Mouse (Mus musculus) liver, embryonic 12.5 days (tissue): ENCODE measurements around the gene Casp7. TPM values are rescaled to one million over a fixed set of nuclear protein-coding genes. Genes with fewer than 3 reads are reported as not detected.
A peak's percentile ranks its signal among the peaks of the same experiment; 100 is the strongest.
"Not testable (repeated sequence)": the region's sequence is repeated elsewhere in the genome, so short reads cannot be mapped to it uniquely, and the experiment has no call there.

Experiments used
- ATAC-seq: fragments of 200-750 bp; cut with Nextera tagmentation; 2 replicates; pipeline ENCODE4 v1.8.0; 2017; ENCODE audit warnings: moderate number of reproducible peaks, mild to moderate bottlenecking, moderate library complexity
- H3K27ac ChIP-seq: fragments of 300-500 bp; sonication (generic); 2 replicates; pipeline ENCODE4 v1.5.1; 2016; ENCODE audit warnings: mild to moderate bottlenecking
- H3K27me3 ChIP-seq: fragments of 300-500 bp; sonication (generic); replicated peaks from 2 replicates; pipeline ENCODE4 v1.6.1; 2016; ENCODE audit warnings: mild to moderate bottlenecking, moderate library complexity
- H3K36me3 ChIP-seq: fragments of 300-500 bp; sonication (generic); 2 replicates; pipeline ENCODE4 v1.6.1; 2016; ENCODE audit warnings: mild to moderate bottlenecking, moderate library complexity
- H3K4me1 ChIP-seq: fragments of 300-500 bp; sonication (generic); 2 replicates; pipeline ENCODE4 v1.6.1; 2016
- H3K4me2 ChIP-seq: fragments of 300-500 bp; sonication (generic); 2 replicates; pipeline ENCODE4 v1.6.1; 2016; ENCODE audit warnings: mild to moderate bottlenecking, moderate library complexity
- H3K4me3 ChIP-seq: fragments of 300-500 bp; sonication (generic); 2 replicates; pipeline ENCODE4 v1.5.1; 2016; ENCODE audit warnings: mild to moderate bottlenecking, moderate library complexity
- H3K9ac ChIP-seq: fragments of 300-500 bp; sonication (generic); 2 replicates; pipeline ENCODE4 v1.6.1; 2016; ENCODE audit warnings: mild to moderate bottlenecking, moderate library complexity
- H3K9me3 ChIP-seq: fragments of 300-500 bp; sonication (generic); replicated peaks from 2 replicates; pipeline ENCODE4 v1.6.1; 2016; ENCODE audit warnings: mild to moderate bottlenecking, moderate library complexity
- WGBS: fragments of 180-500 bp; shearing (Covaris S2); methylation state at CpG from one replicate; pipeline ENCODE4 v1.1.7; 2016; ENCODE audit not compliant: insufficient replicate concordance; 5-methylcytosine and 5-hydroxymethylcytosine counted together
- polyA plus RNA-seq: library from polyadenylated mRNA; unstranded; fragments of >200 nt; fragmentation: Nextera tagmentation; extraction: Ambion mirVana; gene quantifications from 2 replicates; pipeline ENCODE4 v1.2.1, GENCODE M21; 2016

Casp7 gene
- polyA plus RNA-seq, result 16.8 and 17.6 TPM in 2 replicates

- Histone ChIP-seq H3K4me3 (peak within 1 kb of the TSS; percentile 79), H3K9me3 (no peaks in the 10 kb centered on the region), H3K4me1 (peaks cover 84% of the 10 kb centered on the region), H3K9ac (peak within 1 kb of the TSS; percentile 88), H3K27me3 (no peaks in the 10 kb centered on the region), H3K4me2 (peak within 1 kb of the TSS; percentile 92), H3K36me3 (peaks cover 8% of the 10 kb centered on the region; the same call in 1 of the 2 replicates), H3K27ac (peak within 1 kb of the TSS; percentile 85)
- ATAC-seq, result peak; percentile 70
- under 1% methylated on average over 71 of the region's 78 CpGs for WGBS
Measured at GRCm38 (mm10) chr19:56396669-56397621, at the start of gene Casp7. TSS of gene Casp7 (plus strand) at chr19:56397129.

GRCm38 (mm10) chr19:56349295-56349694 lies 47.6 kb upstream of the Casp7 start:
- no peak overlapping the region for H3K4me2 ChIP-seq
- H3K9me3 ChIP-seq, result no peaks in the 10 kb centered on the region
- H3K4me3 ChIP-seq, result no peak overlapping the region
- H3K9ac ChIP-seq, result no peak overlapping the region
- H3K27me3 ChIP-seq, result peaks cover 5% of the 10 kb centered on the region; the same call in 1 of the 2 replicates
- 33% methylated on average over 6 of the region's 6 CpGs for WGBS
- H3K36me3 ChIP-seq, result no peaks in the 10 kb centered on the region
- no peaks in the 10 kb centered on the region for H3K4me1 ChIP-seq
- H3K27ac ChIP-seq, result no peak overlapping the region
- no peak; the same call in 1 of the 2 replicates for ATAC-seq

- Histone ChIP-seq H3K9ac (no peak overlapping the region), H3K36me3 (no peaks in the 10 kb centered on the region), H3K27me3 (no peaks in the 10 kb centered on the region), H3K4me3 (no peak overlapping the region), H3K9me3 (no peaks in the 10 kb centered on the region), H3K4me2 (no peak overlapping the region), H3K4me1 (peaks cover 8% of the 10 kb centered on the region; the same call in 1 of the 2 replicates), H3K27ac (no peak overlapping the region)
- 73% methylated on average over 10 of the region's 10 CpGs for WGBS
- no peak for ATAC-seq
Measured at GRCm38 (mm10) chr19:56353689-56354088, 43.2 kb upstream of the Casp7 start.

- Histone ChIP-seq H3K4me3 (no peak overlapping the region), H3K27me3 (no peaks in the 10 kb centered on the region), H3K4me1 (peaks cover 8% of the 10 kb centered on the region; the same call in 1 of the 2 replicates), H3K9me3 (no peaks in the 10 kb centered on the region), H3K4me2 (no peak overlapping the region), H3K27ac (no peak overlapping the region), H3K36me3 (no peaks in the 10 kb centered on the region), H3K9ac (no peak overlapping the region)
- 69% methylated on average over 12 of the region's 12 CpGs for WGBS
- ATAC-seq, result no peak
Measured at GRCm38 (mm10) chr19:56355201-56355600, 41.7 kb upstream of the Casp7 start.

GRCm38 (mm10) chr19:56356480-56357373 lies 40.2 kb upstream of the Casp7 start:
- H3K27ac ChIP-seq, result no peak overlapping the region
- no peak overlapping the region for H3K4me2 ChIP-seq
- no peak overlapping the region for H3K9ac ChIP-seq
- H3K36me3 ChIP-seq, result no peaks in the 10 kb centered on the region
- no peak overlapping the region for H3K4me3 ChIP-seq
- 31% methylated on average over 17 of the region's 17 CpGs for WGBS
- no peak for ATAC-seq
- no peaks in the 10 kb centered on the region for H3K27me3 ChIP-seq
- H3K9me3 ChIP-seq, result no peaks in the 10 kb centered on the region
- peaks cover 8% of the 10 kb centered on the region; the same call in 1 of the 2 replicates for H3K4me1 ChIP-seq

- H3K4me3 ChIP-seq, H3K4me1 ChIP-seq, H3K9me3 ChIP-seq, H3K36me3 ChIP-seq, H3K4me2 ChIP-seq, ATAC-seq, H3K27me3 ChIP-seq, H3K27ac ChIP-seq, H3K9ac ChIP-seq: not testable (repeated sequence)
- 72% methylated on average over 2 of the region's 2 CpGs for WGBS
Measured at GRCm38 (mm10) chr19:56357374-56357708, 39.6 kb upstream of the Casp7 start.

- Histone ChIP-seq H3K4me3 (no peak overlapping the region), H3K36me3 (no peaks in the 10 kb centered on the region), H3K27ac (no peak overlapping the region), H3K27me3 (no peaks in the 10 kb centered on the region), H3K4me1 (peaks cover 8% of the 10 kb centered on the region; the same call in 1 of the 2 replicates), H3K9me3 (no peaks in the 10 kb centered on the region), H3K9ac (no peak overlapping the region), H3K4me2 (no peak overlapping the region)
- ATAC-seq, result no peak
- 45% methylated on average over 2 of the region's 2 CpGs for WGBS
Measured at GRCm38 (mm10) chr19:56358890-56359289, 38.0 kb upstream of the Casp7 start.

- Histone ChIP-seq H3K4me1 (no peaks in the 10 kb centered on the region), H3K9ac (no peak overlapping the region), H3K9me3 (no peaks in the 10 kb centered on the region), H3K27ac (no peak overlapping the region), H3K4me2 (no peak overlapping the region), H3K27me3 (no peaks in the 10 kb centered on the region), H3K36me3 (no peaks in the 10 kb centered on the region), H3K4me3 (no peak overlapping the region)
- ATAC-seq, result no peak
- WGBS, result 57% methylated on average over 15 of the region's 15 CpGs
Measured at GRCm38 (mm10) chr19:56363721-56364460, 33.0 kb upstream of the Casp7 start.

GRCm38 (mm10) chr19:56364563-56364962 lies 32.4 kb upstream of the Casp7 start:
- Histone ChIP-seq H3K9ac (no peak overlapping the region), H3K4me2 (no peak overlapping the region), H3K4me3 (no peak overlapping the region), H3K36me3 (no peaks in the 10 kb centered on the region), H3K4me1 (no peaks in the 10 kb centered on the region), H3K27me3 (no peaks in the 10 kb centered on the region), H3K27ac (no peak overlapping the region), H3K9me3 (no peaks in the 10 kb centered on the region)
- WGBS, result 78% methylated on average over 8 of the region's 8 CpGs
- ATAC-seq, result no peak

- no peak overlapping the region for H3K4me3 ChIP-seq
- no peaks in the 10 kb centered on the region for H3K27me3 ChIP-seq
- H3K4me1 ChIP-seq, result no peaks in the 10 kb centered on the region
- no peaks in the 10 kb centered on the region for H3K9me3 ChIP-seq
- WGBS, result 70% methylated on average over 11 of the region's 11 CpGs
- no peaks in the 10 kb centered on the region for H3K36me3 ChIP-seq
- no peak for ATAC-seq
- H3K9ac ChIP-seq, result no peak overlapping the region
- H3K27ac ChIP-seq, result no peak overlapping the region
- no peak overlapping the region for H3K4me2 ChIP-seq
Measured at GRCm38 (mm10) chr19:56366168-56366567, 30.8 kb upstream of the Casp7 start.

- no peak overlapping the region for H3K4me2 ChIP-seq
- H3K4me3 ChIP-seq, result no peak overlapping the region
- H3K36me3 ChIP-seq, result no peaks in the 10 kb centered on the region
- no peaks in the 10 kb centered on the region for H3K9me3 ChIP-seq
- H3K4me1 ChIP-seq, result no peaks in the 10 kb centered on the region
- H3K27ac ChIP-seq, result no peak overlapping the region
- WGBS, result 73% methylated on average over 9 of the region's 9 CpGs
- no peak overlapping the region for H3K9ac ChIP-seq
- H3K27me3 ChIP-seq, result no peaks in the 10 kb centered on the region
- no peak for ATAC-seq
Measured at GRCm38 (mm10) chr19:56366625-56367024, 30.3 kb upstream of the Casp7 start.
